Mouse (Mus musculus) megakaryocyte progenitor cell, adult 5-6 weeks (primary cell): ENCODE results near the gene Pno1. TPM values are rescaled to one million over a fixed set of nuclear protein-coding genes. Genes with fewer than 3 reads are reported as not detected.
A peak's percentile ranks its signal among the peaks of the same experiment; 100 is the strongest.

ENCODE experiments used
- ATAC-seq: replicated peaks from 2 replicates; pipeline ENCODE4 v1.8.0; 2016; ENCODE audit warnings: mild to moderate bottlenecking, moderate TSS enrichment, inconsistent platforms; ENCODE audit not compliant: poor library complexity
- total RNA-seq, 2 experiments: library from RNA; stranded (forward) in 1 of 2; stranded (reverse) in 1 of 2; fragments of 157-497, 149-512 nt in 1 of 2; fragments of 200-1000 nt in 1 of 2; gene quantifications; 2 replicates each; pipeline versions ENCODE4 v1.2.3 to v1.2.4; 2015 to 2017

Gene Pno1
- total RNA-seq, 2 experiments from 2014 or later: 83.7 to 112 TPM

DNA sequence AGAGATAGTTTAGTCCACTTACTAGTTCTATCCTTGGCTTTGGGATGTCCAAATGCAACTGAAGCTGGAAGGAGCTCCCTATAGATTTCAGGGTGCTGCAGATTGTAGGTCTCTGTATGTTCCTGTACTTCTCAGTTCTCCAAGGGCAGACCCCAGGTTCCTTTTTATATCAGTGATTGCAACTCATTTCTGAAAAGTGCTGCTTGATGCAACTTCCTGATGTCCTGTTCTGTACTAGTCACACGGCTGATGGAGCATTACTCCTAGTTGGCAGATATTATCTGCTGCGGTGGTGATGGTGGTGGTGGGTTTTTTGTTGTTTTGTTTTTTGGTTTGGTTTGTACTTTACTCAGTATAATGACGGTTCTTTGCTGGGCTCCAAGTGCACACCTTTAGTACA lies 30.6 kb downstream of the Pno1 start:
- peak; percentile 90 for ATAC-seq

DNA sequence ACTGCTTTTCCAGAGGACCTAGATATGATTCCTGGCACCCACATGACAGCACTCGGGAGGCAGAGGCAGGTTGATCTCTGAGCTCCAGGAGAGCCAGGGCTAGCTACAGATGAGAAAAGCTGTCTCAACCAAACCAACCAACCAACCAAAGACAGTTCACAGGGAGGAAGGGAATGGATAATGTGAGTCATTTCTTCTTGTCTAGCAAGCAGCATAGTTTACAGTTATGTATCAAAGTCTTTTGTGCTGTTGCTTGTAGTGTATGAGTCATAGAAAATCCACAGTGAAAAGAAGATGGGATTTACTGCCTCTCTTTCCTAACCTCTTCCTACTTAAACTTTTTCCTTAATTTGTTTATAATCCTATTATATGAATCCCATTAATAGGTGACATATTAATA lies 34.7 kb downstream of the Pno1 start:
- ATAC-seq: no peak

DNA sequence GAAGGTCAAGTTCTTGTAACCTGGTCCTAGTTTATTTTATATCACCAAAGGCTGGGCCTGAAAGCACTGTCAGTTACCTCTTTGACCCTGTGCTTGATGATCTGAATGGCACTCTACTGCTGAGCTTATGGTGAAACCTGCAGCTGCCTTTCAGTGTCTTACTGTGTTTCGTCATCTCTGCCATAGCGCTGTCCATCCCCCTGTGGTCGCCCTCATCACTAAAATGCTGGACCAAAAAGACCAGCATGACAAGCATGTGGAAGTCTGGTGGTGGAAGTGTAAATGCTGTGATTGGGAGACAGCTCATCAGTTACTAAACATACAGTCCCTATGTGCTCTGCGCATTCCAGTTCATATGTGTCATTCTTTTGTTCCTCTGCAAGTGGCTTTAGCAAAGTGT lies 39.1 kb downstream of the Pno1 start:
- peak; percentile 53 for ATAC-seq

DNA sequence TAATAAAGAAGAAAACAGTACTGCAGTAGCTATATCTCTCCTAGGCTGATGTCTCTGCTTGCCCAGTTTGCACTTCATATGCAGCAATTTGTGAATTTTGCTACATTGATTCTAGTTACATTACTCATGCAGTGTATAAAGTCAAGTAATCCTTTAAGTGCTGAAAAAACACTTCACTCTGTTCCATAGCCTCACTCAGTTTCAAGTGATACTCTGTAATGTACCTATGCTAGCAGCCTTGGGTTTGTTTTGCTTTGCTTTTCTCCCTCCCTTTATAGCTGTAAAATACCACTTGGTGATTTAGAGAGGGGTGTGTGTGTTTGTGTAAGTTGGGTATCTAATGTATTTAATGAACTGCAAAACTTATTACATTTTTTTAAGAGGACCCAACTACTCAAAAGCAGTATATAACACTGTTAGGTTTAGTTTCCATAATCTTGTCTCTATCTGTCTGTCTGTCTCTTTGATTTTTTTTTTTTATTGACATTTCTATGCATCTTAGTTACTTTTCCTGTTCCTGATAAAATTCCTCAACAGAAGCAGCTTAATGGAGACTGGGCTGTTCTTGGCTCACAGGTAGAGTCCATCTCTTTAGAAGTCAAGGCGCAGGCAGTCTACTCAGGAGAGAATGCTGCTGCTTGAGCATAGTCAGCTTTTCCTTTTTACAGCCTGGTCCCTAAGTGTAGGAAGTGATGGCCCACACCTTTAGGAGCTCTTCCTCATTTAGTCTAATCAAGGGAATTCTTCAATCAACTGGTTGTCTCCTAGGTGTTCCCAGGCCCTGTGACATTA lies 40.2 kb downstream of the Pno1 start:
- ATAC-seq: no peak

DNA sequence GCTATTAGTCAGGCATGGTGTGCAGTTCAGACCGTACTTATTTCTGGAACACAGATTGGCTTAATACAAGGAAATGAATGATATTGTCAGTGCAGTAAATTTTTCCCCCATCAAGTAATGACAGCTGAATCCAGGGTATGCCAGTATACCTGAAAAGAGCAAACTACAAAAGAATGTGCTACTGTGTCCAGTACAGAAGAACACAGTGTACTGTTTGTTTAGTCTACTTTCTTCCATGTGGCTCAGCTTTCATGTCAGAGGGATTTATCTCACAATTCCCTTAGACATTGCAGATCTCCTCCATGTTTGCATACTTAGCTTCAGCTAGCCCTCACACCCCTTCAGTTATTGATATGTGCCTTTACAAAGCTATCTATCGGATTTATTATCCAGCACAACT lies 42.1 kb downstream of the Pno1 start:
- ATAC-seq: no peak

DNA sequence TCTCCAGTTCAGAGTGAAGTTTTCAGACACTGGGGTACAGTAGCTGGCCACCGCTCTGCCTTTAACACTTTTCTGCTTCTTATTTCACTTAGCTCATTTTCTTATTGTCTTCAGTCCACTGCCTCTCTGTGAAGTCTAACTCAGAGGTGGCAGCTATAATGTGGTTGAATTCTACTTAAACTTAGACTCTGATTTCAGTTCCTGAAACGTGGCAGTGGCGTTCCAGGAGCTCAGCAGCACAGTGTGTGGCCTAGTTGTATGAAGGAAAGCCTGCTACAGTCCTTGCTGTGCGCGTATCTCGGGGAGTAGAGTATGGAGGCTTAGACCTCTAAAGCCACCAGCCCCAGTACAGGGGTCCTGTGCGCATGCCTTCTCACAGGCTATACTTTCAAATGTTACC lies 44.7 kb downstream of the Pno1 start:
- peak; percentile 54 for ATAC-seq

DNA sequence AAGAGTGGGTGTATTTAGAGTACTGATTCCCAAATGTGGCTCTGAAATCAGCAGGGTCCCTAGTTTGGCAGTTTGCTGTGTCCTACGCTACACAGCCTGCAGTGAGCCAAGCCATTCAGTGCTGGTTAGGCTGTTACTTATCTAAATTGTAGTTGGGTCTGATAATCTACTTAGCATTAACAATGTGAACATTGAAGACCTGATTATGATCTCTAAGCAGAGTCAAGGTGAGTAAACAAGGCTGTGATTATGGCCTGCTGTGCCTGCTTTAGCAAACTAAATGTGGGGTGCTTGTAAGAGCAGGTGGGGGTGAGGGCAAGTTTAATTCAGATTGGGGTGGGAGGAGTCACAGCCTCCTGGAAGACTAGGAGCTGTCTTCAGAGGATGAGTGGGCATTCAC lies 47.4 kb downstream of the Pno1 start:
- ATAC-seq: no peak

DNA sequence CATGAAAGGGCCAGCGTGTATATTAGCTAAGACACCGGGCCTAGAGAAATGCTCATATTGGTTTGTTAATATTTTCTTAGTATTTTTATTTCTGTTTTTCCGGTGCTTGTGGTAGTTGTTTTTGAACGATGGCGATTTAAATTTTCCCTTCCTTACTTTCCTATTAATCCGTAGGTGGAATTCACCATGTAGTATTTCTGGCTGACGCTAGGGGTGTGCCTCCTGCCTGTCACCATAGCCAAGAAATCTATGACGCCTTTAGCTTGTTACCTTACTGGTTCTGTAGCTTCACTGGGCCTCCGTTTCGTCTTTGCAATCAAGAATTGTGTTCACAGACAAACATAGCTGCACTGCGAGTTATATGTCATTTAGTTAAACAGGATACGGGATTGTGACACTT lies 51.1 kb downstream of the Pno1 start:
- peak; percentile 68 for ATAC-seq

DNA sequence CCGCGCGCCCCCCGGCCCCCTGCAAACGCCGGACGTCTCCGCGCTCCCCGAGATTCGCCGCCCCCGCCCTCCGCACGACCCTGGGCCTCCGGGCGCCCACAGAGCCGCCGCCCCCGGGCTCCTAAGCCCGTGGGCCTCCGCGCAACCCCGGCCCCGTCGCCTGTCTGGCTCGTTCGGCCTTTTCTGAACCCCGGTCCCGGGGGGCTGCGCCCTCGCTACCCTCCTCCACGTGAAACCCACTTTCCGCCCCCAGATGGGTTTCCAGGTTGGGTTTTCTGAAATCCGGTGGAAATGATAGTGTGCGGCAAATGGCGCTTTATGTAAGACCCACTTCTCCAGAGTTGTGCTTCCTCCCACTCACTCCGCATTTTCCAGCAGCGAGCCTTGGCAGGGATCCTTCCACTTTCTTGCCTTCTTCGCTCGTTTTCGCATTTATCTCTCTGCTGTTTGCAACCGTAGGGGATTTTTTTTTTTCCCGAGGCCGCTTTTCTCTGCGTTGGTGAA lies 51.6 kb downstream of the Pno1 start:
- ATAC-seq: peak; percentile 7; the same call in 1 of the 2 replicates

DNA sequence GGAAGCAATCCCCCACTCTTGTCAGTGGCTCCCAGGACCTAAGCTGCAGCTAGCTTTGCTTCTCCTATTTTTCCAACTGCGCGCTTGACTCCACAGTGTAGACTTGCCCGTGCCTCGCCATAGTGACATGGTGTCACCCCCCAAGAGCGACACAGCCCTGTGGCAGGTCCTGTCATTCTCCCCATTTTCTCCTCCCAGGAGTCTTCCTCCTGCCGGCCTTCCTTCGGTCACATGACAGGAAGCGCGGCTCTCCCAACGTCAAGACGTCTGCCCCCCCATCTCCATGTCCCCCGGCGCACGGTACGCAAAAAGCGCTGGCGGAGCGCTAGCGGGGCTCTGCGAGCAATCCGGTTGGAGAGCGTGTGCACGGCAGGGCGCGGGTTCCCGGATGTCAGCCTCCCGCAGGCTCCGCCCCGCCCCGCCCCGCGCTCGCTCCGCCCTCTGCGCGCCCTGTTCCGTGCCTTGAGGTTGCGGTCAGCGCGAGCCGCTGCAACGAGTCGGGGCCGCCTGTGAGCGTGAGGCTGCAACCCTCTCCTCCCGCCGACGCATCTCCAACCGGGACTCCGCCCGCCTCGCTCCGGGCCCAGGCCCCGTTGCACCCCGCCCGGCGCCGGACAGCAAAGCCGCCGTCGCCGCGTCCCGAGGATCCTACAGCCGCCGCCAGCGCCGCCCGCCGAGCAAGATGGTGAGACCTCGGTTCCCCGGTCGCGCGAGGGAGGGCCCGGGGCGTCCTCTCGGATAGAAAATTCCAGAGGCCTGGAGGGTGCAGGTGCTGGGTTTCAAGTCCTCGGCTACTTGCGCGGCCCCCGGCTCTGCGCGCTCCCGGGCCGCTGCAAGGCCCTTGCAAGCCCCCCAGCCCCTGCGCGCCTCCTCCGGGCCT lies 52.3 kb downstream of the Pno1 start, which contains the start of gene Ppp3r1:
Ppp3r1 (plus strand) TSS at position 406 of the 880 bp plus-strand sequence.
- peak; percentile 90 for ATAC-seq

Other genes starting within 250 kb of the Pno1 start
- gene Cnrip1, start 160.0 kb downstream of the Pno1 start, total RNA-seq (2015): 1.9 and 2.6 TPM in 2 replicates
- 0.12 and 1.3 TPM in 2 replicates for gene Cnrip1, start 160.0 kb downstream of the Pno1 start, total RNA-seq (2017)
- gene Plek, start 159.2 kb downstream of the Pno1 start, total RNA-seq (2015): 26.6 and 31.3 TPM in 2 replicates
- 28.4 and 31.3 TPM in 2 replicates for gene Plek, start 159.2 kb downstream of the Pno1 start, total RNA-seq (2017)
- gene Ppp3r1, start 52.3 kb downstream of the Pno1 start, total RNA-seq (2015): 56.9 and 72.0 TPM in 2 replicates
- gene Ppp3r1, start 52.3 kb downstream of the Pno1 start, total RNA-seq (2017): 57.6 and 69.3 TPM in 2 replicates
- gene Wdr92, start 29.5 kb downstream of the Pno1 start, total RNA-seq (2015): 20.9 and 26.9 TPM in 2 replicates
- 24.2 and 39.1 TPM in 2 replicates for gene Wdr92, start 29.5 kb downstream of the Pno1 start, total RNA-seq (2017)
- 56.5 and 62.5 TPM in 2 replicates for gene C1d, start 46.0 kb upstream of the Pno1 start, total RNA-seq (2015)
- gene C1d, start 46.0 kb upstream of the Pno1 start, total RNA-seq (2017): 55.7 and 70.1 TPM in 2 replicates